Mouse (Mus musculus): ENCODE measurements around the gene Drd2. TPM values are rescaled to one million over a fixed set of nuclear protein-coding genes. Genes with fewer than 3 reads are reported as not detected.

Drd2 gene
- not detected for polyA plus RNA-seq (2014; fragmentation: Illumina TruSeq; extraction: RNeasy Lipid Tissue Mini Kit (QIAGEN cat#74804); ENCODE audit: low read depth, low replicate concordance)

GRCm38 (mm10) chr9:49340136-49341043 is at the start of gene Drd2:
Gene Drd2, plus strand, starts transcription at chr9:49340627.

GRCm38 (mm10) chr9:49426921-49427320 is 86.5 kb downstream of the Drd2 start, which contains the start of gene Ankk1:
Gene Ankk1, minus strand, starts transcription at chr9:49427021.

Other genes starting within 250 kb of the Drd2 start
- not detected for gene Gm4894, start 90.1 kb upstream of the Drd2 start, polyA plus RNA-seq (2014; fragmentation: Illumina TruSeq; extraction: RNeasy Lipid Tissue Mini Kit (QIAGEN cat#74804); ENCODE audit: low read depth, low replicate concordance)
- gene Ankk1, start 86.4 kb downstream of the Drd2 start, polyA plus RNA-seq (2014; fragmentation: Illumina TruSeq; extraction: RNeasy Lipid Tissue Mini Kit (QIAGEN cat#74804); ENCODE audit: low read depth, low replicate concordance): 0.25 TPM
- gene Ttc12, start 145.6 kb downstream of the Drd2 start, polyA plus RNA-seq (2014; fragmentation: Illumina TruSeq; extraction: RNeasy Lipid Tissue Mini Kit (QIAGEN cat#74804); ENCODE audit: low read depth, low replicate concordance): 5.5 TPM